ENCODE assay signal across 24 mouse cellular contexts in genomic region chr6:80662729-80663128, GRCm38 (mm10).
A peak's percentile ranks its signal among the peaks of the same experiment; 100 is the strongest.
DNase-seq lines count a peak whose midpoint lies in the region; TF ChIP-seq lines count a peak whose summit lies in the region.
"Had no signal": no experiment of that assay in that cellular context is flagged by ENCODE, and none has a peak within 500 bp of the region (broad histone marks: within the 10 kb centered on the region; RNA-seq: fewer than 3 reads in every experiment).

No protein-coding gene starts in this region.

- H3K4me3 ChIP-seq in layer of hippocampus, adult 2 months = no peak overlapping the region
- H3K4me3 ChIP-seq: embryonic facial prominence, embryonic 10.5 days; embryonic facial prominence, embryonic 13.5 days; erythroblast, embryonic 14.5 days; forebrain, embryonic 12.5 days; forebrain, embryonic 15.5 days; gastrocnemius, adult 2 months; hindbrain, embryonic 10.5 days; hindbrain, embryonic 13.5 days had no signal

- TF ChIP-seq CTCF in layer of hippocampus, adult 2 months (conservative IDR thresholded peaks at IDR 0.05) = no peak

- peak in 1 of 2 experiments; percentile 13 for DNase-seq in layer of hippocampus, adult 2 months (ENCODE audit: low spot score in 2 of 2)
- DNase-seq in layer of hippocampus, adult 9-10 months (ENCODE audit: low spot score) = no peak
- DNase-seq in left cerebral cortex, postnatal 14 days (ENCODE audit: low spot score in 2 of 2) = peak; percentile 6 to 11
- no peak for DNase-seq in left cerebral cortex, postnatal 4 days
- peak; percentile 57 for DNase-seq in brain, adult 2 months (ENCODE audit: low read depth, low spot score)
- DNase-seq in telencephalon, adult 2 months (ENCODE audit: low read depth, low spot score) = peak; percentile 31
- DNase-seq: adrenal gland, adult 2 months; adrenal gland, postnatal 14 days; cerebellum, adult 11-12 months; cerebellum, adult 8-10 months; cerebellum, postnatal 10 days; cerebellum, postnatal 36 days; embryo, embryonic 11 days; gastrocnemius, adult 2 months; gastrocnemius, postnatal 14 days; heart, adult 11 months; heart, postnatal 36 days had no signal

- H3K27ac ChIP-seq in layer of hippocampus, adult 2 months = peak overlapping the region; percentile 63; the same call in 1 of the 2 replicates
- H3K27ac ChIP-seq: embryonic facial prominence, embryonic 10.5 days; embryonic facial prominence, embryonic 13.5 days; forebrain, embryonic 12.5 days; forebrain, embryonic 15.5 days; gastrocnemius, adult 2 months; hindbrain, embryonic 10.5 days; hindbrain, embryonic 13.5 days had no signal

- intact Hi-C loops in left cerebral cortex, postnatal 14 days (cut with DNase I) = no loop called here
- intact Hi-C loops in left cerebral cortex, postnatal 4 days (cut with DNase I) = no loop called here

Comparison
In these comparisons a context has a peak if more than half of its experiments do, and no peak if none do; other contexts are left out.
1. DNase-seq: peak in left cerebral cortex, postnatal 14 days (2 of 2), brain, adult 2 months (single experiment) and telencephalon, adult 2 months (single experiment); none in layer of hippocampus, adult 9-10 months (single experiment) and left cerebral cortex, postnatal 4 days (single experiment).